Mouse (Mus musculus) embryonic facial prominence, embryonic 14.5 days (tissue): ENCODE measurements around the gene Kat2b. TPM values are rescaled to one million over a fixed set of nuclear protein-coding genes. Genes with fewer than 3 reads are reported as not detected.
A peak's percentile ranks its signal among the peaks of the same experiment; 100 is the strongest.

ENCODE experiments used
- ATAC-seq: fragments of 200-750 bp; cut with Nextera tagmentation; 2 replicates; pipeline ENCODE4 v1.8.0; 2017; ENCODE audit warnings: low read depth, moderate number of reproducible peaks, moderate TSS enrichment
- DNase-seq: peaks from one replicate; pipeline ENCODE4 v3.0.0-alpha.2; 2015; ENCODE audit warnings: low spot score
- H3K27ac ChIP-seq: fragments of 300-500 bp; sonication (generic); replicated peaks from 2 replicates; pipeline ENCODE4 v1.5.1; 2014; ENCODE audit warnings: low read depth, mild to moderate bottlenecking, low read length, moderate library complexity
- H3K27me3 ChIP-seq: fragments of 300-500 bp; sonication (generic); replicated peaks from 2 replicates; pipeline ENCODE4 v1.6.1; 2014; ENCODE audit warnings: low read length; ENCODE audit not compliant: control insufficient read depth, insufficient read depth
- H3K36me3 ChIP-seq: fragments of 300-500 bp; sonication (generic); 2 replicates; pipeline ENCODE4 v1.6.1; 2014; ENCODE audit warnings: low read length, mixed read lengths; ENCODE audit not compliant: control insufficient read depth, insufficient read depth
- H3K4me1 ChIP-seq: fragments of 300-500 bp; sonication (generic); 2 replicates; pipeline ENCODE4 v1.6.1; 2014; ENCODE audit warnings: antibody characterized with exemption, low read length; ENCODE audit not compliant: control insufficient read depth, insufficient read depth
- H3K4me2 ChIP-seq: fragments of 300-500 bp; sonication (generic); 2 replicates; pipeline ENCODE4 v1.6.1; 2014; ENCODE audit warnings: low read depth, mild to moderate bottlenecking, low read length, moderate library complexity, mixed read lengths
- H3K4me3 ChIP-seq: fragments of 300-500 bp; sonication (generic); 2 replicates; pipeline ENCODE4 v1.5.1; 2014; ENCODE audit warnings: low read depth, mild to moderate bottlenecking, low read length
- H3K9ac ChIP-seq: fragments of 300-500 bp; sonication (generic); 2 replicates; pipeline ENCODE4 v1.6.1; 2014; ENCODE audit warnings: low read depth, mild to moderate bottlenecking, low read length, moderate library complexity, mixed read lengths
- H3K9me3 ChIP-seq: fragments of 300-500 bp; sonication (generic); 2 replicates; pipeline ENCODE4 v1.6.1; 2016; ENCODE audit warnings: low read length; ENCODE audit not compliant: control insufficient read depth
- WGBS: fragments of 180-500 bp; shearing (Covaris S2); extraction: QIAGEN DNeasy Blood & Tissue Kit; methylation state at CpG from one replicate; pipeline ENCODE4 v1.1.7; 2014; 5-methylcytosine and 5-hydroxymethylcytosine counted together
- polyA plus RNA-seq: library from polyadenylated mRNA; unstranded; fragments of >200 nt; fragmentation: Nextera tagmentation; extraction: Ambion mirVana; gene quantifications from 2 replicates; pipeline ENCODE4 v1.2.1, GENCODE M21; 2014

The Kat2b gene
- polyA plus RNA-seq, 1 experiment from 2014 or later = 7.3 TPM

GRCm38 (mm10) chr17:53543591-53544324 lies 22.9 kb upstream of the Kat2b start:
- Histone ChIP-seq H3K9ac (no peak overlapping the region), H3K36me3 (no peaks in the 10 kb centered on the region), H3K9me3 (no peaks in the 10 kb centered on the region), H3K4me3 (no peak overlapping the region), H3K4me1 (0 out of 2 replicates have a peak, but pooled peaks cover 6% of the 10 kb centered on the region), H3K4me2 (no peak overlapping the region), H3K27ac (peak overlapping the region; percentile 61; the same call in 1 of the 2 replicates), H3K27me3 (no peaks in the 10 kb centered on the region)
- 48% methylated on average over 9 of the region's 9 CpGs for WGBS
- DNase-seq (peak; percentile 81), ATAC-seq (peak; percentile 74)

GRCm38 (mm10) chr17:53551306-53552299 lies 15.1 kb upstream of the Kat2b start:
- H3K4me1 ChIP-seq = no peaks in the 10 kb centered on the region
- H3K4me3 ChIP-seq = no peak overlapping the region
- no peak overlapping the region for H3K4me2 ChIP-seq
- H3K9me3 ChIP-seq = no peaks in the 10 kb centered on the region
- no peaks in the 10 kb centered on the region for H3K27me3 ChIP-seq
- no peak overlapping the region for H3K27ac ChIP-seq
- no peaks in the 10 kb centered on the region for H3K36me3 ChIP-seq
- 65% methylated on average over 8 of the region's 8 CpGs for WGBS
- no peak for DNase-seq
- H3K9ac ChIP-seq = no peak overlapping the region
- no peak for ATAC-seq

- no peak for ATAC-seq
- H3K27ac ChIP-seq = no peak overlapping the region
- H3K4me2 ChIP-seq = no peak overlapping the region
- 71% methylated on average over 4 of the region's 4 CpGs for WGBS
- no peaks in the 10 kb centered on the region for H3K4me1 ChIP-seq
- H3K9me3 ChIP-seq = no peaks in the 10 kb centered on the region
- H3K36me3 ChIP-seq = no peaks in the 10 kb centered on the region
- DNase-seq = no peak
- H3K27me3 ChIP-seq = no peaks in the 10 kb centered on the region
- H3K9ac ChIP-seq = no peak overlapping the region
- H3K4me3 ChIP-seq = no peak overlapping the region
These were observed 12.6 kb upstream of the Kat2b start for GRCm38 (mm10) chr17:53554088-53554487.

GRCm38 (mm10) chr17:53554813-53555212 lies 11.8 kb upstream of the Kat2b start:
- no peak for ATAC-seq
- H3K27ac ChIP-seq = no peak overlapping the region
- 82% methylated on average over 3 of the region's 3 CpGs for WGBS
- no peaks in the 10 kb centered on the region for H3K27me3 ChIP-seq
- no peaks in the 10 kb centered on the region for H3K4me1 ChIP-seq
- no peaks in the 10 kb centered on the region for H3K36me3 ChIP-seq
- no peak overlapping the region for H3K4me2 ChIP-seq
- no peaks in the 10 kb centered on the region for H3K9me3 ChIP-seq
- DNase-seq = no peak
- H3K9ac ChIP-seq = no peak overlapping the region
- H3K4me3 ChIP-seq = no peak overlapping the region

- Histone ChIP-seq H3K36me3 (no peaks in the 10 kb centered on the region), H3K27me3 (no peaks in the 10 kb centered on the region), H3K4me3 (no peak overlapping the region), H3K4me1 (no peaks in the 10 kb centered on the region), H3K9ac (no peak overlapping the region), H3K4me2 (no peak overlapping the region), H3K9me3 (no peaks in the 10 kb centered on the region), H3K27ac (no peak overlapping the region)
- ATAC-seq (no peak), DNase-seq (no peak)
- 58% methylated on average over 3 of the region's 3 CpGs for WGBS
These were observed 9.2 kb upstream of the Kat2b start for GRCm38 (mm10) chr17:53557443-53557842.

GRCm38 (mm10) chr17:53559646-53560045 lies 7.0 kb upstream of the Kat2b start:
- ATAC-seq = no peak
- Histone ChIP-seq H3K4me2 (no peak overlapping the region), H3K27me3 (no peaks in the 10 kb centered on the region)

GRCm38 (mm10) chr17:53561458-53562029 lies 5.1 kb upstream of the Kat2b start:
- Histone ChIP-seq H3K4me1 (peaks cover 5% of the 10 kb centered on the region; the same call in 1 of the 2 replicates), H3K27ac (no peak overlapping the region)

More at GRCm38 (mm10) chr17:53559646-53560045, 7.0 kb upstream of the Kat2b start:
- no peaks in the 10 kb centered on the region for H3K9me3 ChIP-seq
- no peak overlapping the region for H3K9ac ChIP-seq
- no peak overlapping the region for H3K4me3 ChIP-seq
- H3K27ac ChIP-seq = no peak overlapping the region
- H3K36me3 ChIP-seq = no peaks in the 10 kb centered on the region
- WGBS = 90% methylated on average over 5 of the region's 5 CpGs
- no peaks in the 10 kb centered on the region for H3K4me1 ChIP-seq
- DNase-seq = no peak

GRCm38 (mm10) chr17:53564837-53565236 lies 1.8 kb upstream of the Kat2b start:
- peaks cover 18% of the 10 kb centered on the region for H3K4me1 ChIP-seq
- no peaks in the 10 kb centered on the region for H3K9me3 ChIP-seq
- ATAC-seq (no peak), DNase-seq (no peak)
- no peak overlapping the region for H3K4me3 ChIP-seq
- H3K36me3 ChIP-seq = no peaks in the 10 kb centered on the region
- no peak overlapping the region for H3K27ac ChIP-seq
- 83% methylated on average over 4 of the region's 4 CpGs for WGBS
- H3K9ac ChIP-seq = no peak overlapping the region
- H3K4me2 ChIP-seq = no peak overlapping the region
- H3K27me3 ChIP-seq = no peaks in the 10 kb centered on the region

More at GRCm38 (mm10) chr17:53561458-53562029, 5.1 kb upstream of the Kat2b start:
- H3K9me3 ChIP-seq = no peaks in the 10 kb centered on the region
- H3K4me2 ChIP-seq = no peak overlapping the region
- H3K9ac ChIP-seq = no peak overlapping the region
- no peak overlapping the region for H3K4me3 ChIP-seq
- no peaks in the 10 kb centered on the region for H3K27me3 ChIP-seq
- H3K36me3 ChIP-seq = no peaks in the 10 kb centered on the region
- no peak for ATAC-seq
- no peak for DNase-seq
- whole genome bisulfite sequencing = 75% methylated on average over 4 of the region's 4 CpGs
